Comparison of ENCODE assay signal across 9 mouse cellular contexts in genomic region chr10:42715366-42716035, GRCm38 (mm10). TPM values are rescaled to one million over a fixed set of nuclear protein-coding genes. Genes with fewer than 3 reads are reported as not detected.
DNase-seq lines count a peak whose midpoint lies in the region; ATAC-seq lines count a peak whose summit lies in the region.
"Had no signal": no experiment of that assay in that cellular context is flagged by ENCODE, and none has a peak within 500 bp of the region (broad histone marks: within the 10 kb centered on the region; RNA-seq: fewer than 3 reads in every experiment).

No protein-coding gene starts in this region.

- H3K9ac ChIP-seq in heart, embryonic 12.5 days, result no peak overlapping the region
- H3K9ac ChIP-seq in forebrain, embryonic 13.5 days, result no peak overlapping the region
- H3K9ac ChIP-seq in midbrain, embryonic 16.5 days (ENCODE audit: low read depth, low read length), result no peak overlapping the region

- H3K4me2 ChIP-seq in heart, embryonic 12.5 days, result peak overlapping the region; percentile 57
- peak overlapping the region; percentile 54 for H3K4me2 ChIP-seq in forebrain, embryonic 13.5 days
- peak overlapping the region; percentile 31 for H3K4me2 ChIP-seq in midbrain, embryonic 16.5 days (ENCODE audit: low read length)

- WGBS in heart, embryonic 12.5 days, result 19% methylated on average over 19 of the region's 19 CpGs
- 7% methylated on average over 19 of the region's 19 CpGs for WGBS in forebrain, embryonic 13.5 days
- 14% methylated on average over 19 of the region's 19 CpGs for WGBS in midbrain, embryonic 16.5 days

- no peaks in the 10 kb centered on the region for H3K9me3 ChIP-seq in heart, embryonic 12.5 days (replicated peaks)
- no peaks in the 10 kb centered on the region for H3K9me3 ChIP-seq in forebrain, embryonic 13.5 days (replicated peaks)
- no peaks in the 10 kb centered on the region for H3K9me3 ChIP-seq in midbrain, embryonic 16.5 days (replicated peaks; ENCODE audit: control insufficient read depth, low read length, poor library complexity, severe bottlenecking)

- H3K4me1 ChIP-seq in heart, embryonic 12.5 days (replicated peaks), result peaks cover 6% of the 10 kb centered on the region
- H3K4me1 ChIP-seq in forebrain, embryonic 13.5 days, result peaks cover 20% of the 10 kb centered on the region
- H3K4me1 ChIP-seq in midbrain, embryonic 16.5 days (ENCODE audit: control insufficient read depth, insufficient read depth, low read length), result peaks cover 10% of the 10 kb centered on the region

- DNase-seq in heart, adult 11 months, result no peak
- DNase-seq in kidney, postnatal 14 days, result peak; percentile 22
- DNase-seq in right cerebral cortex, postnatal 25 days, result no peak
- DNase-seq in right cerebral cortex, postnatal 10 days (ENCODE audit: low spot score in 2 of 2), result no peak
- no peak for DNase-seq in layer of hippocampus, postnatal 25 days (ENCODE audit: extremely low spot score in 1 of 2, low spot score in 1 of 2)

- H3K27me3 ChIP-seq in heart, embryonic 12.5 days (replicated peaks), result 0 out of 2 replicates have a peak, but pooled peaks cover 8% of the 10 kb centered on the region
- H3K27me3 ChIP-seq in forebrain, embryonic 13.5 days, result 0 out of 2 replicates have a peak, but pooled peaks cover 2% of the 10 kb centered on the region
- H3K27me3 ChIP-seq in midbrain, embryonic 16.5 days (ENCODE audit: control insufficient read depth, insufficient read depth, low read depth, low read length), result 0 out of 2 replicates have a peak, but pooled peaks cover 2% of the 10 kb centered on the region
- H3K27me3 ChIP-seq: CH12.LX had no signal

- H3K27ac ChIP-seq in heart, embryonic 12.5 days (ENCODE audit: poor library complexity, severe bottlenecking), result no peak overlapping the region
- H3K27ac ChIP-seq in forebrain, embryonic 13.5 days, result no peak overlapping the region
- no peak overlapping the region for H3K27ac ChIP-seq in midbrain, embryonic 16.5 days (ENCODE audit: low read length)

- H3K36me3 ChIP-seq in heart, embryonic 12.5 days, result no peaks in the 10 kb centered on the region
- H3K36me3 ChIP-seq in forebrain, embryonic 13.5 days (ENCODE audit: poor library complexity, severe bottlenecking), result no peaks in the 10 kb centered on the region
- H3K36me3 ChIP-seq in midbrain, embryonic 16.5 days (ENCODE audit: control insufficient read depth, insufficient read depth, low read length), result no peaks in the 10 kb centered on the region

- peak overlapping the region; percentile 10; the same call in 1 of the 2 replicates for H3K4me3 ChIP-seq in heart, embryonic 12.5 days
- peak overlapping the region; percentile 13 for H3K4me3 ChIP-seq in forebrain, embryonic 13.5 days
- H3K4me3 ChIP-seq in midbrain, embryonic 16.5 days (ENCODE audit: low read depth, low read length), result no peak overlapping the region

- no peak for ATAC-seq in heart, embryonic 12.5 days (ENCODE audit: insufficient number of reproducible peaks, low FRiP score)
- ATAC-seq in forebrain, embryonic 13.5 days, result 0 out of 2 replicates have a peak, but pooled peaks have one; percentile 33
- ATAC-seq in midbrain, embryonic 16.5 days, result 0 out of 2 replicates have a peak, but pooled peaks have one; percentile 25

RNA-seq across cellular contexts. Expression of gene Sec63, which starts 45.8 kb away (rescaled TPM):
- 19.5 and 21.0 TPM in 2 replicates for polyA plus RNA-seq in heart, embryonic 12.5 days (2016; fragmentation: Nextera tagmentation; extraction: Ambion mirVana)
- polyA plus RNA-seq in forebrain, embryonic 13.5 days (2015; fragmentation: Nextera tagmentation; extraction: Ambion mirVana), result 28.6 and 29.9 TPM in 2 replicates
- polyA plus RNA-seq in midbrain, embryonic 16.5 days (2015; fragmentation: Nextera tagmentation; extraction: Ambion mirVana), result 16.3 and 19.6 TPM in 2 replicates
- total RNA-seq in layer of hippocampus, postnatal 25 days (2021), result 10 to 100 TPM; 44.7 to 50.9 TPM
